Mouse (Mus musculus) midbrain, embryonic 10.5 days (tissue): ENCODE data around the gene Spin2f. TPM values are rescaled to one million over a fixed set of nuclear protein-coding genes. Genes with fewer than 3 reads are reported as not detected.
"Not testable (repeated sequence)": the region's sequence is repeated elsewhere in the genome, so short reads cannot be mapped to it uniquely, and the experiment has no call there.

ENCODE experiments used
- DNase-seq: peaks from one replicate; pipeline ENCODE4 v3.0.0-alpha.2; 2017; ENCODE audit warnings: low spot score
- H3K27ac ChIP-seq: fragments of 300-500 bp; sonication (generic); replicated peaks from 2 replicates; pipeline ENCODE4 v1.5.1; 2016; ENCODE audit warnings: mild to moderate bottlenecking
- H3K27me3 ChIP-seq: fragments of 300-500 bp; sonication (generic); 2 replicates; pipeline ENCODE4 v1.6.1; 2016; ENCODE audit warnings: low read depth, mild to moderate bottlenecking; ENCODE audit not compliant: poor library complexity, severe bottlenecking
- H3K36me3 ChIP-seq: fragments of 300-500 bp; sonication (generic); 2 replicates; pipeline ENCODE4 v1.6.1; 2016; ENCODE audit warnings: mild to moderate bottlenecking, moderate library complexity
- H3K4me1 ChIP-seq: fragments of 300-500 bp; sonication (generic); 2 replicates; pipeline ENCODE4 v1.6.1; 2016
- H3K4me3 ChIP-seq: fragments of 300-500 bp; sonication (generic); 2 replicates; pipeline ENCODE4 v1.5.1; 2016; ENCODE audit warnings: mild to moderate bottlenecking, moderate library complexity
- H3K9me3 ChIP-seq: fragments of 300-500 bp; sonication (generic); replicated peaks from 2 replicates; pipeline ENCODE4 v1.6.1; 2016; ENCODE audit warnings: mild to moderate bottlenecking
- WGBS: fragments of 180-500 bp; shearing (Covaris S2); methylation state at CpG from one replicate; pipeline ENCODE4 v1.1.7; 2016; 5-methylcytosine and 5-hydroxymethylcytosine counted together
- polyA plus RNA-seq: library from polyadenylated mRNA; unstranded; fragments of >200 nt; fragmentation: Nextera tagmentation; extraction: Ambion mirVana; gene quantifications from 2 replicates; pipeline ENCODE4 v1.2.1, GENCODE M21; 2016

Gene Spin2f
- polyA plus RNA-seq, result not detected in 2 replicates

- peaks cover 10% of the 10 kb centered on the region; the same call in 1 of the 2 replicates for H3K9me3 ChIP-seq
- not testable (repeated sequence) for H3K27ac ChIP-seq, DNase-seq, H3K4me3 ChIP-seq, H3K36me3 ChIP-seq, H3K27me3 ChIP-seq, H3K4me1 ChIP-seq
- WGBS, result 75% methylated on average over 1 of the region's 6 CpGs
Observed at GRCm38 (mm10) chrX:31253594-31253993, at the start of gene Spin2f. Gene Spin2f (plus strand): TSS chrX:31253894.

- not testable (repeated sequence) for H3K36me3 ChIP-seq, H3K27me3 ChIP-seq, H3K4me1 ChIP-seq, H3K27ac ChIP-seq, H3K4me3 ChIP-seq, DNase-seq
- 90% methylated on average over 7 of the region's 7 CpGs for WGBS
- H3K9me3 ChIP-seq, result peaks cover 45% of the 10 kb centered on the region
Observed at GRCm38 (mm10) chrX:31212136-31212535, 41.6 kb upstream of the Spin2f start.

- not testable (repeated sequence) for H3K36me3 ChIP-seq, DNase-seq, H3K27me3 ChIP-seq, H3K4me3 ChIP-seq, H3K27ac ChIP-seq, H3K4me1 ChIP-seq
- 86% methylated on average over 9 of the region's 9 CpGs for WGBS
- H3K9me3 ChIP-seq, result peaks cover 74% of the 10 kb centered on the region
Observed at GRCm38 (mm10) chrX:31223536-31223935, 30.2 kb upstream of the Spin2f start.

GRCm38 (mm10) chrX:31235088-31235487 is 18.6 kb upstream of the Spin2f start:
- H3K4me3 ChIP-seq, H3K4me1 ChIP-seq, H3K36me3 ChIP-seq, H3K27ac ChIP-seq, DNase-seq, H3K27me3 ChIP-seq: not testable (repeated sequence)
- peaks cover 64% of the 10 kb centered on the region for H3K9me3 ChIP-seq
- 75% methylated on average over 4 of the region's 4 CpGs for WGBS

GRCm38 (mm10) chrX:31241754-31242153 is 11.9 kb upstream of the Spin2f start:
- H3K4me1 ChIP-seq, H3K27ac ChIP-seq, DNase-seq, H3K27me3 ChIP-seq, H3K36me3 ChIP-seq, H3K4me3 ChIP-seq: not testable (repeated sequence)
- peaks cover 44% of the 10 kb centered on the region for H3K9me3 ChIP-seq
- WGBS, result 80% methylated on average over 3 of the region's 3 CpGs

Other genes with a start within 250 kb of the Spin2f start
- not detected in 2 replicates for gene Btbd35f29, start 136.2 kb upstream of the Spin2f start, polyA plus RNA-seq
- not detected in 2 replicates for gene Btbd35f26, start 82.6 kb downstream of the Spin2f start, polyA plus RNA-seq
- gene Btbd35f19, start 130.0 kb downstream of the Spin2f start, polyA plus RNA-seq, result not detected in 2 replicates